Mouse (Mus musculus): ENCODE results near the gene Ufc1.

Ufc1 gene

GRCm38 (mm10) chr1:171287136-171288081, 7.4 kb downstream of the Ufc1 start, which contains the start of gene Usp21:
Gene Usp21, minus strand, starts transcription at chr1:171287991.
- DNase-seq (ENCODE audit: low spot score) = peak; percentile 95

GRCm38 (mm10) chr1:171286517-171286916, 8.3 kb downstream of the Ufc1 start:
- DNase-seq (ENCODE audit: low spot score) = peak; percentile 51

DNA sequence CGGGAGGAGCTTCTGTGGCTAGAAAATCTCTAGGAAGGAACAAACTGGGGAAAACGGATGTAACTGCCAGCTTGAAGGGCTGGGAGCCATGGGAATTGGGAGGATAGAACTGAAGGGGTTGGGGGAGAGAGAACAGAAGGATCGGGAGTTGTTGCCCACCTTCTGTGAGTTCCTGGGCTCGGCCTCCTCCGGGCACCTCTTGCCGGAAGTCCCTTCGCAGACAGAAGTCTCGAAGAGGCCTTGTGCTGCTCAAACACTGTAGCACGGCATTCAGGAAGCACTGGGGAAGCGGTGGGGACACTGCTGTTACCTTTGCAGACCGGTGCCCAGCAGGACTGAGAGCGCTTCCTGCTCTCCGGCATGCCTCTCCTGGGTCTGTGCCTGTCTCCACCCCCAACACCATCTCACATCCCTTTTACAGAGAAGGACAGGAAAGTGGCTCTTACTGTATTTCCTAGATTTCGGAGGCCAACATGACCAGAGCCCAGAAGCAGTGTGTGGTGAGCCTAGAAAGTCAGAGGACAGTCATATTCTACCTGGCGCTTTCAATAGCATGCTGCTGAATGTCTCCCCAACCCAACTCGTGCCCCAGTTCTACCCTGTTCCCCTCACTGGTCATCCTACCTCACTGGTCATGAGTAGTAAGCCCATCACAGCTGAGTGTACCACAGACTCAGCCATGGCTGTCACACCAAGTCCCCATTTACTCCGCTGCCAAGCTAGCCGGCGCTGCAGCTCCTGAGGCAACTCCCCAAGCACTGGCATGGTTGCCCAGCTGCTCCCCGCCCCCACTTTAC, 9.5 kb downstream of the Ufc1 start:
- DNase-seq (ENCODE audit: low spot score) = no peak

GRCm38 (mm10) chr1:171284491-171284890, 10.3 kb downstream of the Ufc1 start:
- DNase-seq (ENCODE audit: low spot score) = no peak

GRCm38 (mm10) chr1:171283188-171284160, 11.3 kb downstream of the Ufc1 start:
- DNase-seq (ENCODE audit: low spot score) = no peak

GRCm38 (mm10) chr1:171282086-171282805, 12.6 kb downstream of the Ufc1 start:
- DNase-seq (ENCODE audit: low spot score) = no peak

DNA sequence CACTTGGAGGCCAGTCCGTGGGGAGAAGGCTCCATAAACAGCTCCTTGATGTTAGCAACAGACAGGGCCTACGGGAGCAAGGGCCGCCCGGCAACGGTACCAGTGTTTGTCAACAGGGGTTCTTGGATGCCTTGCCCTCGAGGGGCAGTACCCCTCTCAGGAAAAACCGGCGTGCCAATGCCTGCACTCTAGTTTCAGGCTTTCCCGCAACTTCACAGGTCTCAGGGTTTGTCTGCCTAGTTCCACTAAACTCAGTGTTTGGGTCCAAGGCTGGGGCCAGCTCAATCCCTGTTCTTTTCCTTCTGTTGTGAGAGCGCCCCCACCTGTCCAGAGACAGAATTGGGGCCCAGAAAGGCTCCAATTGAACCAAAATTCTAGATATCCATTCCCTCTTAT, 13.3 kb downstream of the Ufc1 start:
- DNase-seq (ENCODE audit: low spot score) = peak; percentile 90

DNA sequence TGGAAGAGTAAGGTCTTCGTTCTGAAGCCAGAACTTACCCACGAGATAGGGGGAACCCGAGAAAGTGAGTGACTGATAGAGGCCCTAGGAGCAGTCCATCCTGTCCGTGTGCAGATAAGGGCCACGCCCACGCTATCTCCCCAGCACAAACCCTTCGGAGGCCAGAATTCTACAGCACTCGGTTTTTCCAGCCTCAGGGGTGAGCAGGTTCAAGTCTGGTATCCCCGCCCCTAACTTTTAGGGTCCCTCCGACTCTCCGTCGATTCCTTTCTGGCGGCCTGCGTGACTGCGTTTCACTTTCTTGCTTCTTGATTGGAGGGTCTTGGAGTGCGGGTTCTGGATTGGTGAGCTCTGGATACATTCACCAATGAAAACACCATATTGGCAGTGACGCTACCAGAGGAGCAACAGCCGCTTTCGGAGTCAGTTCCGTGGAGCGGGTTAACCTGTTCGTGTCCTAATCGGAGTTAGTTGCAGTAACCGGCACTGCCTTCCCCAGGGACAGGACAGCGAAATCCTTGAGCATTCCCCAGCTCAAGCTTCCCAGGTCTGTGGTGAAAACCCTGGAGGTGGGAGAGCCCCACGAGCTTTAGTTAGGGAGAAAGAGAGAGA, 13.8 kb downstream of the Ufc1 start, which contains the start of gene Ppox:
TSS of gene Ppox (minus strand) at position 271 of the 612 bp plus-strand sequence.
- DNase-seq (ENCODE audit: low spot score) = peak; percentile 82

- DNase-seq (ENCODE audit: low spot score) = no peak
Observed at GRCm38 (mm10) chr1:171280250-171280915, 14.4 kb downstream of the Ufc1 start.

DNA sequence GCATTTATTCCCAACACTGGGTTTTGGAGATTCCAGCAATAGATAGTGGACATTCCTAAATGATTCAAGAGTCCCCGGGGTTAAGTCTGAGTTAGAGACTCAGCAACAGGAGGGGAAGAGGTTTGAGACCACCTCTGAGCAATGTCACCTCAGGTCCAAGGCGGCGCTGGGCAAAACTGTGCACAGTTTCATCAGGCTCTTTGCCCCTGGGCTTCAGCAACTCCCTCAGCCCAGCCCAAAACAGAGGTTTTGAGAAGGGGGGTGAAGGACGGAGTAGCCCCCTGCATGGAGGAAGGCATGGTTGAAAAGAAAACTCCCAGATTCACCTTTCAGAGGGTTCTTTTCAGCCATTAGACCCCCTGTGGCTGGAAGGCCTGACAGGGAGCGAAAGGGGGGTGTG, 15.1 kb downstream of the Ufc1 start:
- DNase-seq (ENCODE audit: low spot score) = no peak

DNA sequence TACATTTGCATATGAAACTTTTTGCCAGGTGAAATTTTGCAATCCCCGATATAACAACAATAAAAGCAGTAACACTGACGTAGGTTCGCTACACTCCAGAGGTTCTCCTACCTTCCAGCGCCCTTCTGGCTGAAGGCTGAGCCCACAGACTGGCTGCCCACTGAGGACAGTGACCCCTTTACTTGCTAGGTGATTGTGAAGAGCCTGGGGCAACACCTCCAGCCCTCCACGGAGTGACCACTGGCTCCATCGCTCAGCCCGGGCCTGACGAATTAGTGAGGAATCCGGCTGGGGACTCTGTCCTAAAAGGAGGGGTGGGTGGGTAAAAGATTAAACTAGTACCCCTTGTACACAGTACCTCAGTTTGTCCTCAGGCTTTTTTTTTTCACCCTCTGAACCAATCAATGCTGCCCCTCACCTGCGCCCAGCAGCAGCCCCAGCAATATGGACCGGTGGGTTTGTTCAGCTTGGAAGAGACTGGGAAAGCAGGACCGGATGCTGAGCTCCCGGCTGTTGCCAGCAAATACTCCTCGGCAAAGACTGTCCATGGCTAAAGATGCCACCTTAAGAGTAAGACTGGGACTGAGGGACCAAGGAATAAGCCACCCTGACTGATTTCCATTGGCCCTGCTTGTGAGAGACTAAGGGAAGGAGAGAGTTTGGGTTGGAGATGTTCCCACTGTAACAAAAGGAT, 15.7 kb downstream of the Ufc1 start:
- DNase-seq (ENCODE audit: low spot score) = no peak

DNA sequence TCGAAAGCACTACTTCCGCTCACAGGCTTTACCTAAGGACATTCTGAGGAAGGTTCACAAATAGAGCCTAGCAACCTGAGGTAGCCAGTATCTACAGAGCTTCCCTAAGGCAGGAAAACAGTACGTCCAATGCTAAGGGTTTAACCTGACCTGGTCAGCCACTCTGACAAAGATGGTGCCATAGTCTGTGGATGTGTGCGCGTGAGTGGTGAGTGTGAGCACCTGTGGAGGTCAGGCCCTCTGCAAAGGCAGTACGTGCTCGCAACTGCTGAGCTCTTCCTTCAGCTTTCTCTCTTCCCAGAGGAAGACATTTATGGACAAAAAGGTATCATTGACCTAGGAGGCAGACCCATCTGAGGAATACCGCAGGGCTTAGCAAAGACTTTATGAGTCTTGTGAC, 16.4 kb downstream of the Ufc1 start:
- DNase-seq (ENCODE audit: low spot score) = no peak

DNA sequence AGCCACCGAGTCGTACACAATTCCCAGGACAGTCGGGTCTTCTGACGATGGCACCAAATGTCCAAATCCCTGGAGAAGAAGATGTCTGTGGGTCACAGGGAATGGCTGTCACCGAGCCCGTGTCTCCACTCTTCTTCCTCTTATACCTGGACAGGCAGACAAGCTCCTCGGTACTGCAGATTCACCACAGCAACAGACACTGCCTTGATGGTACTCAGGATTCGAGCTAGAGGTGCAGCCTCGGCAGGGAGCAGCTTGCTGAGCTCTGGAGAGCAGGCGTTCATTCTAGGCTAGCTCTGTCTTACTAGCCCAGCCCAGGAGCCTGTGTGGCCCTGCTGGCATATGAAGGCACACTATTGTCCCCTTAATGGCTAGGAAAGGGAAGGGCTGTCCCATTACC, 17.1 kb downstream of the Ufc1 start:
- no peak for DNase-seq (ENCODE audit: low spot score)

DNA sequence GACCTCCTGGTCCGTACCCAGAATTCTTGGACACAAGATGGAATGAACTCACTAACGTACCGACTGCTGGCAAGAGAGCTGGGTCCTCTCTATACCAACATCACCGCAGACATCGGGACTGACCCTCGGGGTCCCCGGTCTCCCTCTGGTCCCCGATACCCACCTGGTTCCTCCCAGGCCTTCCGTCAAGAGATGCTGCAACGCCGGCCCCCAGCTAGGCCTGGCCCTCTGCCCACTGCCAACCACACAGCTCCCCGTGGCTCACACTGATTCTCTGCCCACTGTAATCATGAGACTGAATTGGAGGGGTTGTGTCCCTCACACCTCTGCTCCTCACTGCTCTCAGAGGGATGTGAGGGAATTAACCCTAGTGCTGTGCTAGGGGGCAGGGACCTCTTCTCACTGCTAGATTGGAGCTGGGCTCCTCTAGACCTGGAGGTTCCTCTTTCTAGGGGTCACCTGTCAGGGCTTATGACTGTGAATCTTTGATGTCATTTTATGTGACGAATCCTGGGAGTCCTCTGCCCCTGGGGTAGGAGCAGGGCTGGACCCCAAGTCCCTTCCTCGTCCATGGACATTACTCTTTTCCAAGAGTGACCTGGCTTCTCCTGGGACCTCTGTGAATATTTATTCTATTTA, 18.6 kb downstream of the Ufc1 start:
- DNase-seq (ENCODE audit: low spot score) = no peak

- no peak for DNase-seq (ENCODE audit: low spot score)
Observed at GRCm38 (mm10) chr1:171275144-171275734, 19.6 kb downstream of the Ufc1 start.

GRCm38 (mm10) chr1:171274171-171274570, 20.7 kb downstream of the Ufc1 start:
- no peak for DNase-seq (ENCODE audit: low spot score)

DNA sequence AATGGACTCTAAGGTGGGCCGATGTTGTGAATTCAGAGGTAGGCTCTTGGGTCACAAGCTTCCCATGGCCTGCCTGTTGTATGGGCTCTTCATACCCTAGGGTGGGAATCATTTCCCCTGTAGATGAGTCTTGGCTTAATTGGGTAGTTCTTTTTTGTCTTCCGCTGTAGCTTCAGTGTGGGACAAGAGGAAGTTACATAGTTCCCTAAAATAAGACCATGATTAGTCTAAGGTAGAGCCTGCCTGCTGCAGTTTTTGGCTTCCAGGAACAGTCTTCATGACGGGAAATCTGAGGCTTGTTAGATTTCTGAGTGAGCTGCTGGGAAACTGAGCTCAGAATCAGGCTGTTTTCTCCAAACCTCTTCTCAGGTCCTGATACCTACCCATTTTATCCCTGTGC, 22.7 kb downstream of the Ufc1 start:
- DNase-seq (ENCODE audit: low spot score) = no peak

GRCm38 (mm10) chr1:171271622-171272021, 23.2 kb downstream of the Ufc1 start:
- no peak for DNase-seq (ENCODE audit: low spot score)
